Mouse (Mus musculus): ENCODE data around the gene Pi16. TPM values are rescaled to one million over a fixed set of nuclear protein-coding genes. Genes with fewer than 3 reads are reported as not detected.

Pi16 gene
- polyA plus RNA-seq, 1 experiment = 4.2 TPM

DNA sequence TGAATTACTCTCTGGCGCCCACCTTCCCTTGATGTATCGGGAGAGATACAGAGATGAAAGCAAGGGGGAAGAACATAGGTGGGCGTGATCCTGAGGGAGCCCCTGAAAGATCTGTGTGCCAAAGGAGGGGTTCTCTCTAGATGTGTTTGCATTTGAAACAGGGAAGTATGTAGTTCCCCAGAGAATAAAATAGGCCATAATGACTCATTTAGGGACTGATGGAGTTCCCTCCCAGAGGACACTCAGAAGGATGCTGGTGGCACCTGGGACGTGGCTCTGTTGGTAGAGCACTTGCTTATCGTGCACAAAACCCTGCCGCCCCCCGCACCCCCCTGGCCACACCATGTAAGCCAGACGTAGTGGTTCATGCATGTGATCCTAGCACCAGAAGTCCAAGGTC is 45.6 kb downstream of the Pi16 start:
- Histone ChIP-seq H3K36me3 (ENCODE audit: control insufficient read depth, insufficient read depth, low read length) (peaks cover 18% of the 10 kb centered on the region), H3K4me3 (ENCODE audit: extremely low read depth, insufficient read depth, insufficient read length) (peak overlapping the region; percentile 6; the same call in 1 of the 2 replicates), H3K27me3 (ENCODE audit: control insufficient read depth, insufficient read depth, low read length) (no peaks in the 10 kb centered on the region), H3K4me1 (ENCODE audit: control insufficient read depth, insufficient read depth, insufficient read length) (peaks cover 34% of the 10 kb centered on the region), H3K27ac (ENCODE audit: insufficient read depth, low read length) (peak overlapping the region; percentile 90)
- peak in 1 of 2 experiments; percentile 31 for DNase-seq (ENCODE audit: low read depth in 1 of 2, low spot score in 2 of 2)
- 36% methylated on average over 8 of the region's 8 CpGs for WGBS
- TF ChIP-seq CTCF (IDR thresholded peaks at IDR 0.05; ENCODE audit: extremely low read depth, insufficient read depth, insufficient read length, insufficient replicate concordance) (no peak), POLR2A (IDR thresholded peaks at IDR 0.05; ENCODE audit: low read depth, low read length) (no peak)

DNA sequence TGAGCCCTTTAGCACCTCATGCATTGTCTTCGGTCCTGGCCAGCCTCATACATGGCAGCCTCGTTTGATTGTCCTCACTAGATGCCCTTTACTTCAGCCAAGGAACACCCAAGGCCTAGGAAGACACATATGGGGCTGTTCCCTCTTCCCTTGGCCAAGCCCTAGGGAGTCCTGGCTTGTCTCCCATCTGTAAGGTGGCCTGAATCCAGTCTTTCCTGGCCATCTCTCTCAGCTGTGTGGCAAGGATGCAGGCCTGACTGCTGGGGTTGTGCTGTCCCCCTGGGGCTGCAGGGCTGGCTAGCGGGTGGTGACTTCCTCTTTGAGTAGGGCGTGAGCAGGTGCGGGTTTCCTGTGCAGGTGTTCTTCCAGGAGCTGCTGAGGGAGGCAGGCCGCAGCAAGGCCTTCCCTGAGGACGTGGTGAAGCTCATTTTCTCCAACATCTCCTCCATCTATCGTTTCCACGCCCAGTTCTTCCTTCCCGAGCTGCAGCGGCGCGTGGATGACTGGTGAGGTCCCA is 47.7 kb downstream of the Pi16 start:
- H3K36me3 ChIP-seq (ENCODE audit: control insufficient read depth, insufficient read depth, low read length) = peaks cover 25% of the 10 kb centered on the region
- DNase-seq (ENCODE audit: low read depth in 1 of 2, low spot score in 2 of 2) = peak; percentile 17 to 73
- peaks cover 33% of the 10 kb centered on the region for H3K4me1 ChIP-seq (ENCODE audit: control insufficient read depth, insufficient read depth, insufficient read length)
- peak overlapping the region; percentile 7; the same call in 1 of the 2 replicates for H3K4me3 ChIP-seq (ENCODE audit: extremely low read depth, insufficient read depth, insufficient read length)
- TF ChIP-seq POLR2A (IDR thresholded peaks at IDR 0.05; ENCODE audit: low read depth, low read length) (no peak), CTCF (IDR thresholded peaks at IDR 0.05; ENCODE audit: extremely low read depth, insufficient read depth, insufficient read length, insufficient replicate concordance) (no peak)
- no peaks in the 10 kb centered on the region for H3K27me3 ChIP-seq (ENCODE audit: control insufficient read depth, insufficient read depth, low read length)
- H3K27ac ChIP-seq (ENCODE audit: insufficient read depth, low read length) = peak overlapping the region; percentile 84
- WGBS = 28% methylated on average over 13 of the region's 13 CpGs

DNA sequence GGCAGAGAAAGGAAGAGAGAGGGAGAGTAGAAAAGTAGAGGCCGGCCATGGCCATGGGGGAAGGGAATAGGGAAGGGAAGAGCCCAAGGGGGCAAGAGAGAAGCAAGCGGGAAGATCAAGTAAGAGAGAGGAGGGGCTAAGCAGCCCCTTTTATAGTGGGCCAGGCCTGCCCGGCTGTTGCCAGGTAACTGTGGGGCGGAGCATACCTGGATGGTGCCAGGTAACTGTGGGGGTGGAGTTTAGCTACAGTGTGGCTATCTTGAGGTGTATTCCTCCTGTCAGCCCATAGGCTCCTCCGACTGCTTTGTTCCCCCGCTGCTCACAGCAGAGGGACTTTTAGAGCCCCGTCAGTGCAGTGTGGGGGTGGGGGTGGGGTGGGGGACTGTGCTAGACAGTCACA is 51.2 kb downstream of the Pi16 start:
- Histone ChIP-seq H3K4me1 (ENCODE audit: control insufficient read depth, insufficient read depth, insufficient read length) (peaks cover 19% of the 10 kb centered on the region; the same call in 1 of the 2 replicates), H3K36me3 (ENCODE audit: control insufficient read depth, insufficient read depth, low read length) (peaks cover 25% of the 10 kb centered on the region), H3K27ac (ENCODE audit: insufficient read depth, low read length) (no peak overlapping the region), H3K4me3 (ENCODE audit: extremely low read depth, insufficient read depth, insufficient read length) (no peak overlapping the region), H3K27me3 (ENCODE audit: control insufficient read depth, insufficient read depth, low read length) (no peaks in the 10 kb centered on the region)
- no peak for TF ChIP-seq CTCF (IDR thresholded peaks at IDR 0.05; ENCODE audit: extremely low read depth, insufficient read depth, insufficient read length, insufficient replicate concordance)
- WGBS = 91% methylated on average over 7 of the region's 7 CpGs
- DNase-seq (ENCODE audit: low read depth in 1 of 2, low spot score in 2 of 2) = no peak

DNA sequence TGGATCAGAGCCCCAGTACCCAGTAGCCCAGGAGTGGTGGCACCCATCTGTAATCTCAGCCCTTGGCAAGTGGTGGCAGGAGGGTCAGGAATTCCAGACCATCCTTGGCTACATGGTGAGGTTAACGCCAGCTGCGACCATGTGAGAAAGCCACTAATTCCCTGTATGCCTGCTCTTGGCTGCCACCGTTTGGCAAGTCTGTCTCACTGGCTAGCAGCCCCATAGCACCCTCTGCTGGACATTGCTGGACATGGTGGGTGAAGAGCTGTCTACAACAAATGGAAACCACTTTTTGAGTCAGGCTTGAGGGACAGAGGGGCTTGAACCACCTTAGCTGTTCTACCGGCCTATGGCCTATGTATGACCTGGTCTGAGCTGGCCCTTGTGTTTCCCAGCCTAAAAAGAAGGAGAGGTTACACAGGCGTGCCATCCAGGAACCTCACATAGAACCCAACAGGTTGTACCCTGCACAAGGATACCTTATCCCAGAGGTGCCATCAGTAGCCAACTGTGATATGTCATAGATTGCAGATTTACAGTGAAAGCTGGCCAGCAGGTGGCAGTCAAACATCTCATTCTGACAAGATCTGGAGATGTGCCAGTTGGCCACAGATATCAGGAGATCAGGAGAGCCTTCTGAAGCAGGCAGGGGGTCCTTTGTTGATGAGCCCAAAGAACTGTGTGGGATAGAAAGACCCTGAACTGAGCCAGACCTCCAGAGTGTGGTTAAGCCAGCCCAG is 53.7 kb downstream of the Pi16 start:
- Histone ChIP-seq H3K27ac (ENCODE audit: insufficient read depth, low read length) (no peak overlapping the region), H3K4me3 (ENCODE audit: extremely low read depth, insufficient read depth, insufficient read length) (no peak overlapping the region), H3K36me3 (ENCODE audit: control insufficient read depth, insufficient read depth, low read length) (peaks cover 23% of the 10 kb centered on the region), H3K4me1 (ENCODE audit: control insufficient read depth, insufficient read depth, insufficient read length) (no peaks in the 10 kb centered on the region), H3K27me3 (ENCODE audit: control insufficient read depth, insufficient read depth, low read length) (no peaks in the 10 kb centered on the region)
- peak; percentile 78 to 88 for DNase-seq (ENCODE audit: low read depth in 1 of 2, low spot score in 2 of 2)
- TF ChIP-seq POLR2A (IDR thresholded peaks at IDR 0.05; ENCODE audit: low read depth, low read length) = no peak
- TF ChIP-seq CTCF (IDR thresholded peaks at IDR 0.05; ENCODE audit: extremely low read depth, insufficient read depth, insufficient read length, insufficient replicate concordance) = peak; percentile 99
- WGBS = 19% methylated on average over 5 of the region's 5 CpGs

DNA sequence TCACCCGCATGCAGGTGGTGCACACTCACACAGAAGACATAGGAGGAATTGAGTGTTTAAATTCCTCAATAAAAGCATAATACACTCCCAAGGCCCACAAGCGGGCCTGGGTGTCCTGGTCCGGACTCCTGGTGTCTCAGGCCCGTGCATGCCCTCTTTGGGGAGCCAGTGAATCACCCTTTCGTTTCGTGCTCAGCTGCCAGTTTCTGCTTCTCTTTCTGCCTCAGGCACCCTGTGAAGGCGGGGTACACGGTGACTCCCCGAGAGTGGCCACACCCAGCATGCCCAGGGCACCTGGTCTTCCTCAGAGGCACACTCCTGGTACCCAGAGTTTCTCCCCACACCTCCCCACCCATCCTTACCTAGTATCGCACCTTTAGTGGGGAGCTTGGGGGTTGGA is 58.4 kb downstream of the Pi16 start:
- Histone ChIP-seq H3K27me3 (ENCODE audit: control insufficient read depth, insufficient read depth, low read length) (no peaks in the 10 kb centered on the region), H3K27ac (ENCODE audit: insufficient read depth, low read length) (no peak overlapping the region), H3K36me3 (ENCODE audit: control insufficient read depth, insufficient read depth, low read length) (peaks cover 8% of the 10 kb centered on the region; the same call in 1 of the 2 replicates), H3K4me3 (ENCODE audit: extremely low read depth, insufficient read depth, insufficient read length) (no peak overlapping the region), H3K4me1 (ENCODE audit: control insufficient read depth, insufficient read depth, insufficient read length) (no peaks in the 10 kb centered on the region)
- 72% methylated on average over 10 of the region's 10 CpGs for WGBS
- TF ChIP-seq CTCF (IDR thresholded peaks at IDR 0.05; ENCODE audit: extremely low read depth, insufficient read depth, insufficient read length, insufficient replicate concordance) = no peak
- no peak for TF ChIP-seq POLR2A (IDR thresholded peaks at IDR 0.05; ENCODE audit: low read depth, low read length)
- no peak for DNase-seq (ENCODE audit: low read depth in 1 of 2, low spot score in 2 of 2)

DNA sequence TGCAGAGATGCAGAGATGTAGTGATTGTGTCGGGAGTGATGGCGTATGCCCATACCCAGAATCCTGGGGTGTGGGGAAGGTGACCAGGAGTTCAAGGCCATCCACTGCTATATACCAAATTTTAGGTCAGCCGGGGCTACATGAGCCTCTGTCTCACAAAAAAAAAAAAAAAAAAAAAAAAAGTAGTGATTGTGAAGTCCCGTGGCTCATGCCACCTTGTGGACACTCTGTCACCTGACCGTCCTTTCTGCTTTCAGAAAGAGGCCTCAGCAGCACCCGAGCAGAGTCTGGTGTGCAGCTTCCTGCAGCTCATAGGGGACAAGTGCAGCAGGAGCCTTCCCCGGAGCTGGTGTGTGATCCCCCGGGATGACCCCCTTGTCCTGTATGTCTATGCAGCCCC is 60.6 kb downstream of the Pi16 start:
- DNase-seq (ENCODE audit: low read depth in 1 of 2, low spot score in 2 of 2) = no peak
- no peak overlapping the region for H3K4me3 ChIP-seq (ENCODE audit: extremely low read depth, insufficient read depth, insufficient read length)
- no peak for TF ChIP-seq CTCF (IDR thresholded peaks at IDR 0.05; ENCODE audit: extremely low read depth, insufficient read depth, insufficient read length, insufficient replicate concordance)
- no peak for TF ChIP-seq POLR2A (IDR thresholded peaks at IDR 0.05; ENCODE audit: low read depth, low read length)
- no peaks in the 10 kb centered on the region for H3K4me1 ChIP-seq (ENCODE audit: control insufficient read depth, insufficient read depth, insufficient read length)
- H3K27ac ChIP-seq (ENCODE audit: insufficient read depth, low read length) = no peak overlapping the region
- 71% methylated on average over 8 of the region's 8 CpGs for WGBS
- no peaks in the 10 kb centered on the region for H3K27me3 ChIP-seq (ENCODE audit: control insufficient read depth, insufficient read depth, low read length)
- H3K36me3 ChIP-seq (ENCODE audit: control insufficient read depth, insufficient read depth, low read length) = peaks cover 8% of the 10 kb centered on the region; the same call in 1 of the 2 replicates

Other genes with a start within 250 kb of the Pi16 start
- 7.6 and 8.0 TPM in 2 replicates for gene Cdkn1a, start 226.7 kb upstream of the Pi16 start, polyA plus RNA-seq (2012; rRNA removed)
- 4.9 and 5.2 TPM in 2 replicates for gene Rab44, start 203.5 kb upstream of the Pi16 start, polyA plus RNA-seq (2012; rRNA removed)
- gene Cpne5, start 79.5 kb upstream of the Pi16 start, polyA plus RNA-seq (2012; rRNA removed) = 2.4 and 3.6 TPM in 2 replicates
- gene Ppil1, start 53.5 kb upstream of the Pi16 start, polyA plus RNA-seq (2012; rRNA removed) = 24.8 and 34.0 TPM in 2 replicates
- 36.5 TPM in 2 replicates for gene BC004004, start 48.9 kb upstream of the Pi16 start, polyA plus RNA-seq (2012; rRNA removed)
- gene Mtch1, start 30.3 kb downstream of the Pi16 start, polyA plus RNA-seq (2012; rRNA removed) = 145 and 212 TPM in 2 replicates
- 268 and 346 TPM in 2 replicates for gene Fgd2, start 43.2 kb downstream of the Pi16 start, polyA plus RNA-seq (2012; rRNA removed)
- 56.6 and 90.2 TPM in 2 replicates for gene Pim1, start 173.1 kb downstream of the Pi16 start, polyA plus RNA-seq (2012; rRNA removed)
- not detected in 2 replicates for gene Gm17657, start 232.0 kb downstream of the Pi16 start, polyA plus RNA-seq (2012; rRNA removed)
- gene Tbc1d22b, start 232.1 kb downstream of the Pi16 start, polyA plus RNA-seq (2012; rRNA removed) = 15.5 and 17.7 TPM in 2 replicates
- not detected in 2 replicates for gene Tmem217, start 234.7 kb downstream of the Pi16 start, polyA plus RNA-seq (2012; rRNA removed)